Mouse (Mus musculus): ENCODE results near the gene Arid1a. TPM values are rescaled to one million over a fixed set of nuclear protein-coding genes. Genes with fewer than 3 reads are reported as not detected.
A peak's percentile ranks its signal among the peaks of the same experiment; 100 is the strongest.

The Arid1a gene
- 17.8 and 18.5 TPM in 2 replicates for polyA plus RNA-seq (2015; fragmentation: Nextera tagmentation; extraction: Ambion mirVana)

DNA sequence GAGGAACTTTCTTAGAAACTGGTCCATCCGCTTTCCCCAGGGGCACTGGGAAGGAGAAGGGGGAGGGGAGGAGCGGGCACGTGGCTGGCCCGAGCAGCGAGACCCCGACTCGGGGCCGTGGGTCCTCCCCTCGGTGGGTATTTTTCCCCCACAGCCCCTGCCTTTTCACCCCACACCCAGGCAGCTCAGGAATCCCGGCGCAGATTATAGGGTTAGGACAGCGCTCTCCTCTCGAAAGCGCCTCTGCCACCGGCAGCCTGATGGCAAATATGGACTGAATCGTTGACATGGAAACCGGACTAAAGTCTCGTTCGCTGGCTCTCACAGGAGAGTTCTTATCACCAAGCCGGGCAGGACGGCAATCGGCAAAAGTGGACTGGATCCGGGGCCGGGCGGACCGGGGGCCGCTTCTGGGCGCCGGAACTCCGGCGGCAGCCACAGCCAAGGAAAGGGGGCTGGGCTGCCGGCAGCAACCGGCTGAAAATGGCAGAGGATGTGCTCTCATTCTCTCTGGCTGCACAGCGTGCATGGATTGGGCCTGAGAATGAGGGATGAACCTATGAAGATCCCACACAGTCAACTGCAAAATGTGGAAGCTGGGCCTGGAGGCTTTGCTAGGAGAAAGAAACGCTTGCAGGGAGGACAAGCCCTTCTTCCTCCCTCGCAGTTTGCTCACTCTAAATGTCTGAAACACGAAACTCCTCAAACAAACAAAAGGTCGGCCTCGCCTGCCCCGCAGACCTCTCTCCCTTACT lies at the start of gene Arid1a:
Gene Arid1a, minus strand, starts transcription at position 256 of the 755 bp plus-strand sequence.
- Histone ChIP-seq H3K9me3 (ENCODE audit: control insufficient read depth, low read length) (no peaks in the 10 kb centered on the region), H3K4me2 (ENCODE audit: low read depth, low read length) (peak within 1 kb of the TSS; percentile 90), H3K9ac (ENCODE audit: low read depth, low read length) (peak within 1 kb of the TSS; percentile 98), H3K36me3 (ENCODE audit: control insufficient read depth, insufficient read depth, low read length) (no peaks in the 10 kb centered on the region), H3K27ac (ENCODE audit: low read length) (peak within 1 kb of the TSS; percentile 100), H3K27me3 (replicated peaks; ENCODE audit: control insufficient read depth, insufficient read depth, low read length) (no peaks in the 10 kb centered on the region), H3K4me3 (ENCODE audit: low read length) (peak within 1 kb of the TSS; percentile 77), H3K4me1 (ENCODE audit: control insufficient read depth, insufficient read depth, low read length) (peaks cover 17% of the 10 kb centered on the region)
- under 1% methylated on average over 40 of the region's 40 CpGs for WGBS
- peak; percentile 64 for ATAC-seq

DNA sequence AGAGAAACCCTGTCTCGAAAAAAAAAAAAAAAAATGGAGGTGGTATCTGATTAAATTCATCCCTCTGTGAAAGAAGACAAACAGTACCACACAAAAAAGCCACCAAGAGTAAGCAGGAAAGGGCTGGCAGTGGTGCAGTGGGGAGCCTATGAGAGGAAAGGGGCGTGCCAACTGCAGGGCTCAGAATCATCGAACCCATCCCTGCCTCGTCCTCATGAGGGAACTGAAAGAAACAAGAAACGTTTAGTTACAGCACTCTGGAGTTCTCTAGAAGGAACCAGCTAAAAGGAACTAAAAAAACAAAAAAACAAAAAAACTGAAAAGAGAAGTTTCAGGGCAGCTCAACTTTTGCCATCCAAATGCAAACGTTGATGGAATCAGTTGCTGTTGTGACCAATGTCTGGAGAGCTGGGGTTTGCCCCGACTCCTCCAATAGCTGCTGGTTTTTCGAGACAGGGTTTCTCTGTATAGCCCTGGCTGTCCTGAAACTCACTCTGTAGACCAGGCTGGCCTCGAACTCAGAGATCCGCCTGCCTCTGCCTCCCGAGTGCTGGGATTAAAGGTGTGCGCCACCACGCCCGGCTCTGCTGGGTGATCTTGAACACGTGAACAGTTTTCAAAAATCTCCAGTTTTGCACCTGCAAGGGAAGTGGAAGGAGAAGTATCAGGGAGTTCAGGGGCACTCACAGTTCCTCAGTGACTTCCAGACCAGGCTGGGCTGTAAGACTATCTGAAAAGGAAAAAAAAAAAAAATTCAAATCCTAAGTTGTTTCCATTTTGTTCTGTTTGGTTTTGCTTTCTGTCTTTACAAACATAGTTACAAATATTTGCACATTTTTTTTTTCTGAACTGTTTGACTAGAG lies 48.1 kb upstream of the Arid1a start:
- H3K27me3 ChIP-seq (replicated peaks; ENCODE audit: control insufficient read depth, insufficient read depth, low read length), result no peaks in the 10 kb centered on the region
- H3K9ac ChIP-seq (ENCODE audit: low read depth, low read length), result no peak overlapping the region
- no peak overlapping the region for H3K4me3 ChIP-seq (ENCODE audit: low read length)
- H3K4me1 ChIP-seq (ENCODE audit: control insufficient read depth, insufficient read depth, low read length), result no peaks in the 10 kb centered on the region
- no peaks in the 10 kb centered on the region for H3K9me3 ChIP-seq (ENCODE audit: control insufficient read depth, low read length)
- ATAC-seq, result no peak
- H3K27ac ChIP-seq (ENCODE audit: low read length), result no peak overlapping the region
- no peaks in the 10 kb centered on the region for H3K36me3 ChIP-seq (ENCODE audit: control insufficient read depth, insufficient read depth, low read length)
- no peak overlapping the region for H3K4me2 ChIP-seq (ENCODE audit: low read depth, low read length)
- WGBS, result 73% methylated on average over 15 of the region's 15 CpGs

DNA sequence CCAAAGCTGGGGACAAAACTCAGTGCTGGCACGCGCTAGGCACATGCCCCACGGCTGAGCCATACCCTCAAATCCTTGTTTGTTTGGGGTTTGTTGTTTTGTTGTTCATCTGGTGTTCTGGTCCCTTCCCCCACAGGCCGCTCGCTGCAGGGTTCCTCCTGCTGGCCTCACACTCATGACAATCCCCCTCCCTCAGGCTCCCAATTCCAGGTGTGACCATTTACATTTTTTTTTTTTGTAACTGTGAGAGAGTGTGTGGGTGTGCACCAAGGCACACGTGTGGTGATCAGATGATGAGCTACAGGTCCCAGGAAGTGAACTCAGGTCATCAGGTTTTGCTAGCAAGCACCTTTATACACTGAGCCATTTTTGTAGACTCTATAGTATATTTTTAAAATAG lies 44.0 kb upstream of the Arid1a start:
- 33% methylated on average over 6 of the region's 6 CpGs for WGBS
- H3K36me3 ChIP-seq (ENCODE audit: control insufficient read depth, insufficient read depth, low read length), result no peaks in the 10 kb centered on the region
- no peaks in the 10 kb centered on the region for H3K4me1 ChIP-seq (ENCODE audit: control insufficient read depth, insufficient read depth, low read length)
- H3K4me3 ChIP-seq (ENCODE audit: low read length), result no peak overlapping the region
- H3K4me2 ChIP-seq (ENCODE audit: low read depth, low read length), result no peak overlapping the region
- ATAC-seq, result no peak
- H3K27ac ChIP-seq (ENCODE audit: low read length), result no peak overlapping the region
- no peaks in the 10 kb centered on the region for H3K27me3 ChIP-seq (replicated peaks; ENCODE audit: control insufficient read depth, insufficient read depth, low read length)
- H3K9ac ChIP-seq (ENCODE audit: low read depth, low read length), result no peak overlapping the region
- no peaks in the 10 kb centered on the region for H3K9me3 ChIP-seq (ENCODE audit: control insufficient read depth, low read length)

DNA sequence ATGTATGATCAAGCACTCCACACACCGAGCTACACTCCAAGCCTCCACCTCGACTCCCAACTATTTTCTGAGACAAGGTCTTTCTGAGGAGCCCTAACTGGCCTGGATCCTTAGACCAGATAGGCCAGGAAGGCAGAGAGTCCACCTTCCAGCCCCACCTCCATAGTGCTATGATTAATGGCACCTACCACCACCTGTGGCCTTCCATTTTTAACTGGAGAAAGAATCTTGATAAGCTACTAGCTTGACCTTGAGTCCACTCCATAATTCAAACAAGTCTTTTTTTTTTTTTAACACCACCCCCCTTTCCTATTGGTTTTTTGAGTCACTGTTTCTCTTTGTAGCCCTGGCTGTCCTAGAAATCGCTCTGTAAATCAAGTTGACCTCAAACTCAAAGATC lies 36.7 kb upstream of the Arid1a start:
- no peak; the same call in 1 of the 2 replicates for ATAC-seq
- H3K4me3 ChIP-seq (ENCODE audit: low read length), result no peak overlapping the region
- H3K4me1 ChIP-seq (ENCODE audit: control insufficient read depth, insufficient read depth, low read length), result no peaks in the 10 kb centered on the region
- H3K9ac ChIP-seq (ENCODE audit: low read depth, low read length), result no peak overlapping the region
- no peak overlapping the region for H3K4me2 ChIP-seq (ENCODE audit: low read depth, low read length)
- 72% methylated on average over 3 of the region's 3 CpGs for WGBS
- no peaks in the 10 kb centered on the region for H3K9me3 ChIP-seq (ENCODE audit: control insufficient read depth, low read length)
- H3K27me3 ChIP-seq (replicated peaks; ENCODE audit: control insufficient read depth, insufficient read depth, low read length), result no peaks in the 10 kb centered on the region
- H3K27ac ChIP-seq (ENCODE audit: low read length), result no peak overlapping the region
- H3K36me3 ChIP-seq (ENCODE audit: control insufficient read depth, insufficient read depth, low read length), result no peaks in the 10 kb centered on the region

DNA sequence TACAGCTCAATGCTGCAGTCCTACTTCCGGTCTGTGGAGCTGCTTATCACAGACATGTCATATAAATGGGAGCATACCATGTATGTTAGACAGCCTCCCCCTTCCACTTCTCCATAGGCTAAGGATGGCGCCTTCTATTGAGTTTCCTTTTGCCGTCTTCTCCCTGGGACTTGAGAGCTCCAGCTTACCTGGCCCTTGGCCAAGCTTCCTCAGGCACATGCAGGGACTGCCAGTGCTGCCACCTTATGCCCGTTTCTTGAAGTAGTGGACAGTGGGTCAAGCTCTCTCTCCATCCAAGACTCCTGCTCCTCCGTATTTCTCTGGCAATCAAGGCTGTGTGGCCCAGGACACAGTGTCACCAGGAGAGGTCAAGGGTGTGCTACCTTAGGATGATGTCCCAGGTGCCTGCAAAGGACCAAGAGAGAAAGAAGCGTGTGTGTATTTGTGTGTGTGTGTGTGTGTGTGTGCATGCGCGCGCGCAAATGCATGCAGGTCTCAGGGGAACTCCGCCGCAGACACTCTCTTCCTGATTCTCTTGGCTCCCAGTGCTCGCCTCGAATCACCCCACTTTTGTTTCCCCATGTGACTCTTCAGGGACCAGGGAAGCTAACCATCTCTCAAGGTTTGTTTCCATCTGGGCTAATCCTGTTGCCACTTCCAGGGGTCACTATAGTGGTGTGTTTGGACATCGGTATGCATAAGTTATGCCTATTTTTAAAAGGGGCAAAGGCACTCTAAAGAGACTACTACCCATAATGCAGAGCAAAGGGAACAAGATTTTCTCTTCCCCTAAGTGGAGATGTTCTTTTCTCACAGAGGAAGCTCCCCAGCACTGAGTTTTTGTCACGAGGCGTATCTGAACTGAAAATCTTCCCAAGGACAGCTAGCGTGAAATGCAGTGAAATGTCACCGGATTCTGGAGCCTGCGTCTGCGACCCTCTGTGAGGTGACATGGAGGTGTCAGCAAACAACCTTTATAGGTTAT lies 18.3 kb upstream of the Arid1a start:
- H3K4me2 ChIP-seq (ENCODE audit: low read depth, low read length), result no peak overlapping the region
- H3K9me3 ChIP-seq (ENCODE audit: control insufficient read depth, low read length), result no peaks in the 10 kb centered on the region
- H3K4me3 ChIP-seq (ENCODE audit: low read length), result no peak overlapping the region
- H3K36me3 ChIP-seq (ENCODE audit: control insufficient read depth, insufficient read depth, low read length), result no peaks in the 10 kb centered on the region
- H3K9ac ChIP-seq (ENCODE audit: low read depth, low read length), result no peak overlapping the region
- 80% methylated on average over 21 of the region's 21 CpGs for WGBS
- no peak overlapping the region for H3K27ac ChIP-seq (ENCODE audit: low read length)
- no peaks in the 10 kb centered on the region for H3K4me1 ChIP-seq (ENCODE audit: control insufficient read depth, insufficient read depth, low read length)
- no peaks in the 10 kb centered on the region for H3K27me3 ChIP-seq (replicated peaks; ENCODE audit: control insufficient read depth, insufficient read depth, low read length)
- ATAC-seq, result peak; percentile 31; the same call in 1 of the 2 replicates

DNA sequence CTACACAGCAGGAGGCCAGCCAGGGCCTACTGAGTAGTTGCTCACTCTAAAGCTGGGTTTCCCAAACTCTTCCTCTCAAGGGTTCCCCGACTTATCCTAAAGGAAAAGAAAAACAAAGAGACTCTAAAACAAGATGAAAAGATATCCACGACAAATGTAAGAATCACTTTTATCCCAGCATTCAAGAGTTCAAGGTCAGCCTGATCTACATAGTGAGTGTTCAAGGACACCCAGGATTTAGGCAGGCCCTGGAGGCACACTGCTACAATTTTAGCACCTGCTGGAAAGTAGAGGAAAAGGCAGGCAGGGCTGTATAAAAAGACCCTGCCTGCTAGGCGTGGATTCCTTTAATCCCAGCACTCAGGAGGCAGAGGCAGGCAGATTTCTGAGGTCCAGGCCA lies 12.6 kb upstream of the Arid1a start:
- no peak overlapping the region for H3K9ac ChIP-seq (ENCODE audit: low read depth, low read length)
- H3K4me1 ChIP-seq (ENCODE audit: control insufficient read depth, insufficient read depth, low read length), result no peaks in the 10 kb centered on the region
- ATAC-seq, result no peak
- no peak overlapping the region for H3K27ac ChIP-seq (ENCODE audit: low read length)
- no peaks in the 10 kb centered on the region for H3K27me3 ChIP-seq (replicated peaks; ENCODE audit: control insufficient read depth, insufficient read depth, low read length)
- no peaks in the 10 kb centered on the region for H3K36me3 ChIP-seq (ENCODE audit: control insufficient read depth, insufficient read depth, low read length)
- H3K4me2 ChIP-seq (ENCODE audit: low read depth, low read length), result no peak overlapping the region
- no peak overlapping the region for H3K4me3 ChIP-seq (ENCODE audit: low read length)
- WGBS, result 77% methylated on average over 3 of the region's 3 CpGs
- H3K9me3 ChIP-seq (ENCODE audit: control insufficient read depth, low read length), result no peaks in the 10 kb centered on the region

DNA sequence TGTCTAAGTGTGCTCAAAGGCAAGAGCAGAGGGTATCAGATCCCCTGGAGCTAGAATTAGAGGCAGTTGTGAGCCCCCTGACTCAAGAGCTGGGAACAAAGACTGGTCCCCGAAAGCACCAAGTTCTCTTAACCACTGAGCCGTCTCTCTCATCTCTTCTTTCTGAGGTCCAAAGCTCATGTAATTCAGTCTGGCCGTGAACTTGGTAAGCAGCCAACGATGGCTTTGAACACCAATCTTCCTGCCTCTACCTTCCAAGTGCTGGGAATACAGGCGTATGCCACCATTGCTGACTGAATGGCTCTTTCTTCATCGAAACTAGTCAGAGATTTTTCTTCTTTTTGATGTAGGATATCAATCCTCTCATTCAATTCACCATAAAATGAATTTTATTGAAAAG lies 6.5 kb upstream of the Arid1a start:
- no peak overlapping the region for H3K4me2 ChIP-seq (ENCODE audit: low read depth, low read length)
- no peak overlapping the region for H3K27ac ChIP-seq (ENCODE audit: low read length)
- ATAC-seq, result no peak
- H3K9ac ChIP-seq (ENCODE audit: low read depth, low read length), result no peak overlapping the region
- no peaks in the 10 kb centered on the region for H3K27me3 ChIP-seq (replicated peaks; ENCODE audit: control insufficient read depth, insufficient read depth, low read length)
- H3K4me1 ChIP-seq (ENCODE audit: control insufficient read depth, insufficient read depth, low read length), result no peaks in the 10 kb centered on the region
- WGBS, result 76% methylated on average over 6 of the region's 6 CpGs
- H3K9me3 ChIP-seq (ENCODE audit: control insufficient read depth, low read length), result no peaks in the 10 kb centered on the region
- no peak overlapping the region for H3K4me3 ChIP-seq (ENCODE audit: low read length)
- no peaks in the 10 kb centered on the region for H3K36me3 ChIP-seq (ENCODE audit: control insufficient read depth, insufficient read depth, low read length)

DNA sequence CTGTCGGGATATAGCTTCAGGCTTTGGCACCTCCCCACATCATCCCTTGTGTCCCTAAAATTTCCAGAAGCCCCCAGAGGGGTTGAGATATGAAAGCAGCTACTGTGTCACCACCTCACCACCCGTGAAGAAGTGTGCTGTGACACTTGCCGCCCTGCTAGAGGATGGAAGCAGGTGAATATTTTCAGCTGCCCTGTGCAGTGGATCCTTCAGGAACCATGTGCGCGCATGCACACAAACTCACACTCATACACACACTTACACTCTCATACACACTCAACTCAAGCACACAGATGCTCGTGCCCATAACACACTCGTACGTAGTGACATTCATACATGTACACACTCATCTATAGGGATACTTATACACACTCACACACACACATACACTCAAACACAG lies 3.1 kb upstream of the Arid1a start:
- H3K36me3 ChIP-seq (ENCODE audit: control insufficient read depth, insufficient read depth, low read length), result no peaks in the 10 kb centered on the region
- WGBS, result 83% methylated on average over 8 of the region's 8 CpGs
- no peak overlapping the region for H3K4me3 ChIP-seq (ENCODE audit: low read length)
- H3K9ac ChIP-seq (ENCODE audit: low read depth, low read length), result no peak overlapping the region
- no peaks in the 10 kb centered on the region for H3K9me3 ChIP-seq (ENCODE audit: control insufficient read depth, low read length)
- H3K27me3 ChIP-seq (replicated peaks; ENCODE audit: control insufficient read depth, insufficient read depth, low read length), result no peaks in the 10 kb centered on the region
- H3K4me2 ChIP-seq (ENCODE audit: low read depth, low read length), result no peak overlapping the region
- no peak overlapping the region for H3K27ac ChIP-seq (ENCODE audit: low read length)
- no peak for ATAC-seq
- peaks cover 15% of the 10 kb centered on the region for H3K4me1 ChIP-seq (ENCODE audit: control insufficient read depth, insufficient read depth, low read length)
